Mouse (Mus musculus): ENCODE data around the gene Smo. TPM values are rescaled to one million over a fixed set of nuclear protein-coding genes. Genes with fewer than 3 reads are reported as not detected.
A peak's percentile ranks its signal among the peaks of the same experiment; 100 is the strongest.
"Not testable (repeated sequence)": the region's sequence is repeated elsewhere in the genome, so short reads cannot be mapped to it uniquely, and the experiment has no call there.

Smo gene
- total RNA-seq, 2 experiments from 2014 or later: 5.5 to 5.9 TPM

GRCm38 (mm10) chr6:29726576-29727200 lies 8.6 kb upstream of the Smo start:
- no peak for DNase-seq

- DNase-seq: no peak
Observed at GRCm38 (mm10) chr6:29728035-29728434, 7.3 kb upstream of the Smo start.

GRCm38 (mm10) chr6:29729491-29729890 lies 5.8 kb upstream of the Smo start:
- no peak for DNase-seq

- DNase-seq: peak; percentile 55
Observed at GRCm38 (mm10) chr6:29735689-29736451, 567 bp downstream of the Smo start.

GRCm38 (mm10) chr6:29736610-29737458 lies 1.5 kb downstream of the Smo start:
- DNase-seq: no peak

- DNase-seq: no peak
Observed at GRCm38 (mm10) chr6:29751466-29752152, 16.3 kb downstream of the Smo start.

- DNase-seq: no peak
Observed at GRCm38 (mm10) chr6:29753336-29753735, 18.0 kb downstream of the Smo start.

GRCm38 (mm10) chr6:29756001-29756400 lies 20.7 kb downstream of the Smo start:
- DNase-seq: no peak

- no peak for DNase-seq
Observed at GRCm38 (mm10) chr6:29756476-29756875, 21.2 kb downstream of the Smo start.

- peak; percentile 41 for DNase-seq
Observed at GRCm38 (mm10) chr6:29758417-29758816, 23.1 kb downstream of the Smo start.

GRCm38 (mm10) chr6:29759012-29759679 lies 23.8 kb downstream of the Smo start:
- no peak for DNase-seq

GRCm38 (mm10) chr6:29760397-29760796 lies 25.1 kb downstream of the Smo start:
- DNase-seq: not testable (repeated sequence)

- no peak for DNase-seq
Observed at GRCm38 (mm10) chr6:29761282-29761681, 26.0 kb downstream of the Smo start.

- no peak for DNase-seq
Observed at GRCm38 (mm10) chr6:29762524-29762923, 27.2 kb downstream of the Smo start.

- DNase-seq: no peak
Observed at GRCm38 (mm10) chr6:29766874-29767273, 31.6 kb downstream of the Smo start.

- DNase-seq: peak; percentile 98
Observed at GRCm38 (mm10) chr6:29767813-29768660, 32.7 kb downstream of the Smo start, which contains the start of gene Ahcyl2. TSS of gene Ahcyl2 (plus strand) at chr6:29768011.

- no peak for DNase-seq
Observed at GRCm38 (mm10) chr6:29768791-29769441, 33.6 kb downstream of the Smo start.

GRCm38 (mm10) chr6:29770672-29771321 lies 35.5 kb downstream of the Smo start:
- DNase-seq: no peak

- DNase-seq: no peak
Observed at GRCm38 (mm10) chr6:29772236-29772635, 36.9 kb downstream of the Smo start.

Data from gastrocnemius, postnatal 25 days (tissue).